Mouse (Mus musculus) forebrain, embryonic 14.5 days (tissue): ENCODE measurements at regions not wholly inside any gene's neighbourhood (a gene's known extent, or its start where the extent isn't known, plus 50 kb on each side); places are given as distances from the start of the nearest gene placed in this dataset.
A peak's percentile ranks its signal among the peaks of the same experiment; 100 is the strongest.
"Not testable (repeated sequence)": the region's sequence is repeated elsewhere in the genome, so short reads cannot be mapped to it uniquely, and the experiment has no call there.

Experiments
- ATAC-seq: fragments of 200-750 bp; cut with Nextera tagmentation; 2 replicates; pipeline ENCODE4 v1.8.0; 2017; ENCODE audit warnings: mild to moderate bottlenecking, moderate library complexity
- DNase-seq: peaks from one replicate; pipeline ENCODE4 v3.0.0-alpha.2; 2015; ENCODE audit warnings: low spot score
- H3K27ac ChIP-seq: fragments of 300-500 bp; sonication (generic); 2 replicates; pipeline ENCODE4 v1.5.1; 2014; ENCODE audit warnings: low read depth, mild to moderate bottlenecking, control low read depth, low read length, moderate library complexity
- H3K27me3 ChIP-seq: fragments of 300-500 bp; sonication (generic); replicated peaks from 2 replicates; pipeline ENCODE4 v1.6.1; 2014; ENCODE audit warnings: low read length, control low read depth, mixed read lengths; ENCODE audit not compliant: control insufficient read depth, insufficient read depth
- H3K36me3 ChIP-seq: fragments of 300-500 bp; sonication (generic); 2 replicates; pipeline ENCODE4 v1.6.1; 2014; ENCODE audit warnings: low read length, control low read depth; ENCODE audit not compliant: control insufficient read depth, insufficient read depth
- H3K4me1 ChIP-seq: fragments of 300-500 bp; sonication (generic); 2 replicates; pipeline ENCODE4 v1.6.1; 2014; ENCODE audit warnings: antibody characterized with exemption, low read length, control low read depth; ENCODE audit not compliant: control insufficient read depth, insufficient read depth
- H3K4me2 ChIP-seq: fragments of 300-500 bp; sonication (generic); 2 replicates; pipeline ENCODE4 v1.6.1; 2014; ENCODE audit warnings: mild to moderate bottlenecking, control low read depth, low read length
- H3K4me3 ChIP-seq: fragments of 300-500 bp; sonication (generic); 2 replicates; pipeline ENCODE4 v1.5.1; 2014; ENCODE audit warnings: low read depth, low read length, control low read depth
- H3K9ac ChIP-seq: fragments of 300-500 bp; sonication (generic); 2 replicates; pipeline ENCODE4 v1.6.1; 2014; ENCODE audit warnings: mild to moderate bottlenecking, low read length, control low read depth, moderate library complexity
- H3K9me3 ChIP-seq: fragments of 300-500 bp; sonication (generic); replicated peaks from 2 replicates; pipeline ENCODE4 v1.6.1; 2016; ENCODE audit warnings: low read length, control low read depth, mixed read lengths; ENCODE audit not compliant: control insufficient read depth
- WGBS: fragments of 180-500 bp; shearing (Covaris S2); extraction: QIAGEN DNeasy Blood & Tissue Kit; methylation state at CpG from one replicate; pipeline ENCODE4 v1.1.7; 2014; 5-methylcytosine and 5-hydroxymethylcytosine counted together

DNA sequence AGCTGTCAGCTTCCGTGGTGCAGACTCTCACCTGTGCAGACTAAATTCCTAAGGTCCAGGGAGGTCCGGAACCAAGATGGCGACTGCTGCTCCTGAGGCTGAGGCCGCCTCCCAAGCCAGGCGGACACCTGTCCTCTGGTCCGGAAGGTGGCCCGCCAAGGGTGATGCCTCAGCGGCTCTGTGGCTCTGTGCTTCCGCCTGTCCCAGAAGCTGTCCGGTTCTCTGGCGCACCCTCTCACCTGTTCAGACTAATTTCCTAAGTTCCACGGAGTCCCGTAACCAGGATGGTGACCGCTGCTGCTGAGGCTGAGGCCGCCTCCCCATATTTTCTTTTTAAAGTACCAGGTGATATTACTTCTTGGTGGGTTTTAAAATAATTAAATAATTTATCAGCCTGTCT, 65.4 kb upstream of the B3galnt2 start:
- H3K4me1 ChIP-seq, DNase-seq, H3K9me3 ChIP-seq, H3K27ac ChIP-seq, H3K27me3 ChIP-seq, H3K9ac ChIP-seq, H3K4me3 ChIP-seq, H3K36me3 ChIP-seq, H3K4me2 ChIP-seq: not testable (repeated sequence)
- WGBS = 88% methylated on average over 15 of the region's 15 CpGs
- ATAC-seq = peak; percentile 40; the same call in 1 of the 2 replicates

DNA sequence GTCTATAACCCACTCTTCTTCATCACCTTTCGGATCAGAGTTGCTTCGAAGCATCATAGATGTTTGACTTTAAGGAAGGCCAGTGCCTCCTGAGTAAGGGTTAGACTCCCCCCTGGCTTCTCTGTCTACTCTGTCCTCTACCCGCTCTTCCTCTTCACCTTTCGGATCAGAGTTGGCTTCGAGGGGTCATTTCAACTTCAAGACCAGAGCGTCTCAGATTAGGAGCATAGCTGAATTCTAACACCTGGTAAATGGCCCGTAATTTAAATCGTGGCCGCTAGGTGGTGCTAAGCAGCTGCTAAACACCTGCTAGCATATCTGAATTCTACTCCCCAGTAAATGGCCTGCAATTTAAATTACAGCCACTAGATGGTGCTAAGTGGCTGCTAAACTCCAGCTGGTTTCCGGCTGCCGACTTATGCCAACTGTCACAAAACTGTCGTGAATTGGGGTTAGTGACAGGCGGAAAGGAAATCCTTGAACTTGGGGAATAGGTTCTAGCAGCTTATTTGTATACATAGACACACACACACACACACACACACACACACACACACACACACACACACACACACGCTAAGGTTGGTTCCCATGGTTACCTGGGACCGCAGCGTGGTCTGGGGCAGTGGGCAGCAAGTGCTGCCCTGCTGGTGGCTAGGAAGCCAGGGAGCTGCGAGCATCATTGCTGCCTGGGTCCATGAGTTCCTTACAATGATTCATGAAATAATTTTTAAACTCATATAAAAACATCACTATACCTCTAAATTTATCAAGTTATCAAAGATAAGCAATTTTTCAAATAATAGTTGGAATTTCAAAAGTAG, 64.8 kb upstream of the B3galnt2 start:
- Histone ChIP-seq H3K4me2 (peak overlapping the region; percentile 46), H3K27me3 (no peaks in the 10 kb centered on the region), H3K27ac (no peak overlapping the region), H3K9me3 (no peaks in the 10 kb centered on the region), H3K4me1 (no peaks in the 10 kb centered on the region), H3K4me3 (peak overlapping the region; percentile 32), H3K9ac (no peak overlapping the region), H3K36me3 (no peaks in the 10 kb centered on the region)
- peak; percentile 97 for ATAC-seq
- peak; percentile 99 for DNase-seq
- WGBS = 21% methylated on average over 17 of the region's 17 CpGs

DNA sequence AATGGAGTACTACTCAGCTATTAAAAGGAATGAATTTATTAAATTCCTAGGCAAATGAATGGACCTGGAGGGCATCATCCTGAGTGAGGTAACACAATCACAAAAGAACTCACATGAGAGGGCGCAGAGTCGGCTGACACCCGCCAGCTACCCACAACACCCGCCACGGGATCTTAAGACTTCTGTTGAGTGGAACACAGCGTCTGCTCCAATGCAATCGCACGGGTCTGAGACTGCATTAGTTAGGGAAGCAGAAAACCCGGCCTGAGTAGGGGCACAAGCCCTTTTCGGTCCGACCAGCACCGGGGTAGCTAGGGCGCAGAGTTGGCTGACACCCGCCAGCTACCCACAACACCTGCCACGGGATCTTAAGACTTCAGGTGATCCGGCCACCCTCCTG, 52.1 kb upstream of the B3galnt2 start:
- H3K36me3 ChIP-seq, H3K9ac ChIP-seq, H3K4me3 ChIP-seq, H3K27me3 ChIP-seq, H3K4me2 ChIP-seq, H3K27ac ChIP-seq, H3K4me1 ChIP-seq, H3K9me3 ChIP-seq, DNase-seq, ATAC-seq: not testable (repeated sequence)
- 96% methylated on average over 16 of the region's 16 CpGs for WGBS
